Mouse (Mus musculus) embryo, embryonic 11 days (tissue): ENCODE data around the gene Xrcc4.
"Not testable (repeated sequence)": the region's sequence is repeated elsewhere in the genome, so short reads cannot be mapped to it uniquely, and the experiment has no call there.

Experiments
- DNase-seq: peaks from one replicate; pipeline ENCODE4 v3.0.0-alpha.2; 2015

Xrcc4 gene

GRCm38 (mm10) chr13:90088962-90089824 lies at the start of gene Xrcc4, which contains the start of gene Tmem167:
Xrcc4 (minus strand) TSS chr13:90089608.
Tmem167 (plus strand) TSS chr13:90089123.
- DNase-seq, result peak; percentile 97

DNA sequence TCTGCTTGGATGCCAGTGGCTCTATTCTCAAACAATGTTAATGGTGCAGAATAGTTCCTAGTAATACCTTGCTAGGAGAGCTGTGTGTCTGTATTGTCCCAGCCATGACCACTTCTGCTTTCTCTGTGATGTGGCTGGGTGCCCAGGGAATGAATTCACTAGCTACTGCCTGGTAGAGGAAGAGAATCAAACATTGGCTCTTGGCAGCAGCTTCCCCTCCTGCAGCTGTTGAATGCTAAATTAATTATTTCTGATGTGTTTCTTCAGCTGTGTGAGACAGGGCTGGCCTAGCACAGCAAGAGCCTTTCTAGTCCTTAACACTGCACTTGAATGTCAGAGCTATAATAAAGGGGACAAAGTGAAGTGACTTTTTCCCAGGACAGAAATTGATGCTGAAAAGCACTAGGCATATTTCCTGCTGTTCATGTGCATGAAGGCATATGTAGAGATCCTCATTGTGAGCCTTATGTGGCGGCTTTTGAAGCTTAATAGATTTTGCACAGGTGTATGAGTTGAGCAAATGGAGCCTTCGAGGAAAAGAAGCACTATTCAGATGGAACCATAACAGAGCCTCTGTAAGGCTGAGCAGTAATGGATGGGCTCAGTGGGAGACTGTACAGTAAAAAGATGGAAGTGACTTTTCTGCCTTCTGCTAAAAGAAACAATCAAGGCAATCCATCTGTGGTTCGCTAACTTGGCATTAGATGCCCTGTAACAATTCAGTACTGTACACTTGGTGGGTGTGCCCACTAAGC lies 46.9 kb upstream of the Xrcc4 start:
- peak; percentile 9 for DNase-seq

- DNase-seq, result no peak
Observed at GRCm38 (mm10) chr13:90111681-90112080, 22.3 kb upstream of the Xrcc4 start.

- not testable (repeated sequence) for DNase-seq
Observed at GRCm38 (mm10) chr13:90108746-90109145, 19.3 kb upstream of the Xrcc4 start.

- no peak for DNase-seq
Observed at GRCm38 (mm10) chr13:90106139-90106538, 16.7 kb upstream of the Xrcc4 start.

DNA sequence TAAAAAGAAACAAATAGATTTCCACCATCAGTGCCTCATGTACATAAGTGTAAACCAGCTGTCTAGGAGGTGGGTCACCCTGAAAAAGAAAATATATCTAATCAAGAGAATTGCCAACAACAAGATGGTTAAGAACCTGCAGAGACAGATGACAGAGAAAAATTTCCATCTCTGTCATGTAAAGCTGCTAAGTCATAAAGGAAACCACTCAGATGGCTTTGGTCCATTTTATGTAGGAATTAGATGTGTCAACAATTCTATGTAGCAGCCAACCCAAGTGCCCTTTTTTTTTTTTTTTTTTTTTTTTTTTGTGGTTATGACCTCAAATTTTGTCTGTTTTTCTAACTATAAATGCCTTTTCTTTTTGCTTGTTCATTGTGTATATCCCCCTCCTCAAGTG lies 12.1 kb upstream of the Xrcc4 start:
- no peak for DNase-seq

DNA sequence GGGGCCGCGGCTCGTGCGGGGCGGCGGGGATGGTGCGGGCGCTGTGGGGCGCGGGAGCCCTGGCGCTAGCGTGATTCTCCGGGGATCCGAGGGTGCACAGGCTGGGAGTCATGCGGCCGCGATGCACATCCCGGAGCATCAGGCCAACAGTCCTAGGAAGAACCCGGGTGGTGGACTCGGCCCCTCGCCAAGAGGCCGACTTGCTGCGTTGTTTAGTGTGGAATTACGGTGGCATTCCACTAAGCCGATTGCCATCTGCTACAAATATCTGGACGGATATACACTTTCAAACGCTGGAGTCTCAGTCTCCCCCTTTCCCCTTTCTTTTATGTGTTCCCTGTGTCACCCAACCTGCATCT lies 396 bp upstream of the Xrcc4 start:
- DNase-seq, result no peak

DNA sequence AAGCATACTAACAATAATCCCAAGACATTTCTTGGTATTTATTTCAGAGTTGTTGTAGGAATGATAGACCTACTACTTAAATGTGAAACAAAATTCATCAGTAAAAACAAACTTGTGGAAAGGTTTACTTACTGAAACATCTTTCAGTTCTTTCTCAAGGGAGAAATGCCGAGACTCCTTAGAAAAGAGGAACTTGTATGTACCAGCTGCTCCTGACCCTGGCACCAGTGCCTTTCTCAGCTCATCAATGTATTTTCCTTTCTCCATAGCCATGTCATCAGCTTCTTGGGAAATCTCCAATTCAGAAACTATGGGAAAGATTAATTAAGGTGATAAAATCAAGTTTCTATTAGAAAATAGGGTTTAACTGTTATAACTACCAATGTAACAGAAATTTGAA lies 27.5 kb downstream of the Xrcc4 start:
- no peak for DNase-seq

GRCm38 (mm10) chr13:90052408-90052807 lies 37.0 kb downstream of the Xrcc4 start:
- DNase-seq, result no peak

GRCm38 (mm10) chr13:90051735-90052134 lies 37.7 kb downstream of the Xrcc4 start:
- peak; percentile 22 for DNase-seq

- DNase-seq, result peak; percentile 80
Observed at GRCm38 (mm10) chr13:90039613-90040012, 49.8 kb downstream of the Xrcc4 start.

DNA sequence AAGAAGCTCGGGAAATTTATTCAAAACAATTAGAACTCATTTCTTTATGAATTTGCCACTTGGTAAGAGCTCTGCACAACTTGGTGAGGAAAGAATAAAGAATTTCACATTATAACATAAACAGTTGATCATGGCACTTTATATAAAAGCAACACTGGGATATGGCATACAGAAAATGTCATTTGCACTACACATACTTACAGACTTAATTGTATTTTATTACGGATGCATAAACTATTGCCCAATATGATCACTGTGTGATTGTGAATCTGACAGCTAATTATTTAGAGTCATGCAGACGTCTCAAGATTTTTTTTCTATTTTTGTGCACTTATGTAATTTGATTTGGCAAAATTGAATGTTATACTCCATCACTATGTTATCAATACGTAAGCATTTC lies 56.4 kb downstream of the Xrcc4 start:
- DNase-seq, result no peak

GRCm38 (mm10) chr13:90032523-90032922 lies 56.9 kb downstream of the Xrcc4 start:
- DNase-seq, result peak; percentile 14

DNA sequence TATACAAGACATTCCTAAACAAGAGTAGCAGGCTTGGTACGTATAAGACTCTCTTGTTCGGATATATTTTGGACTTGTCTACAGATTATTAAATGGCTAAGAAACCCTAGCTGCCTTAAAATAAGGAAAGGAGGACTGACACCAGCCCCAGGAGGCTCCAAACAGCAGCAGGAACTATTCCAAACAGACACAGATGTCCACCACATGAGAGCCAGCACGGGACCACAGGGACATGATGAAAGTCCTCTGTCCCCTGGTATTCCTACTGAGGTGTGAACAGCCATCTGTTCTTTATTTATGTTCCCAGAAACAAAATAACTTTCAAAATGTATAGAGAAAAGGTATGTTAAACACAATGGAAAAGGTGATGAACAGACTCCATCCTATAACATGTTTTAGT lies 58.5 kb downstream of the Xrcc4 start:
- DNase-seq, result peak; percentile 28

DNA sequence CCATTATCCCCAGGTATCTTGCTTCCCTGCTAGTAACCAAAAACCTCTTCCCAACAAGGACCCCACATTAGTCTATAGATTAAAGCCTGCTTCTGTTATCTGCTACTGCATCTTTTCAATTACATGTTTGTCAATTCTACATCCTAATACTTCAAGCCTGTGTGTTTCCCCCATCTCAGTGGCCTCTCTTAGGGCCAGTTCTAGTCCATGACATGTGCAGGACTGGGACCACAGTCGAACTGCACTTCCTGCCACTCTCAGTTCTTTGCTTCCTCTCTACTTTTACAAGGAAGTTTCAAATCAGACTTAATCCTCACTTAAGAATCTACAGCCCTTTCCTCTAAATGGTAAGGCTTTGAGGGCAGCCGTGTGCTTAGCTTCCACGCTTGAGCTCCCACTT lies 76.8 kb downstream of the Xrcc4 start:
- no peak for DNase-seq

- DNase-seq, result no peak
Observed at GRCm38 (mm10) chr13:90012198-90012597, 77.2 kb downstream of the Xrcc4 start.

- no peak for DNase-seq
Observed at GRCm38 (mm10) chr13:90011129-90011528, 78.3 kb downstream of the Xrcc4 start.

GRCm38 (mm10) chr13:90009786-90010185 lies 79.6 kb downstream of the Xrcc4 start:
- no peak for DNase-seq

DNA sequence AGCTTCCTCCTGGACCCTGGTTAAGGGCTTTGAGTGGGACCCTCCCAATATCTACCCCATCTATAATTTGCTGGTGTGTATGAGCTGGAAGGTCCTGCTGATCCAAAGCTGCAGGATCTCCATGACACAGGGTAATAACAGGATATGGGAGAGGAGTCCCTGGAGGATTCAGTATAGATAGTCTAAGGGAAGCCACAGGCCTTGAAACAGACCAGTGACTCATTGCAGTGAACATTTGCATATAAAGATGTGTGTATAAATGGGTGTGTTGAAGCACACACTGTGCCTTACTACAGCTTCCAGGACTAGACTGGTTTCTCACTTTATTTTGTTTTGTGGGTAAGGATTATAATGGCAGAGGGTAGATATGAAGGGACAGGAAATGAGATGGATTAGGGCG lies 83.8 kb downstream of the Xrcc4 start:
- DNase-seq, result no peak

- no peak for DNase-seq
Observed at GRCm38 (mm10) chr13:89997531-89997930, 91.9 kb downstream of the Xrcc4 start.

DNA sequence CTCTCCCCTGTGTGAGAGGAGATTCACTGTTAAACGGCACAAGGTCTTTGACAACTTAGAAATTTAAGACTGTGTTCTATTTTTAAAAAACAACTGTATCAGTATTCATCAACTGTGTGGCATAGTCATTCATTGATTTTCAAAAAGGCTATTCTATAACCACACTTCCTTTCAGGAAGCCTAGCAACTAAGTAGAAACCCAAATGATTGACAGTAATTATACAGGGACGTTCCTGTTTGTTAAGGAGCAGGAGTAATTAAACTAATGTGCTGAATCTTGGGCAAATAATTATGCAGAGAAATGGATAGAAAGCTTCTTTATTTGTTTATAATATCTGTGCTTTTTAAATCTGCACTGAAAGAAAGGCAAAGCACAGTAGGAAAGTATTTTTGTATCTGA lies 103.3 kb downstream of the Xrcc4 start:
- no peak for DNase-seq

- no peak for DNase-seq
Observed at GRCm38 (mm10) chr13:89970940-89971339, 118.5 kb downstream of the Xrcc4 start.

GRCm38 (mm10) chr13:89968671-89969070 lies 120.7 kb downstream of the Xrcc4 start:
- DNase-seq, result peak; percentile 40

DNA sequence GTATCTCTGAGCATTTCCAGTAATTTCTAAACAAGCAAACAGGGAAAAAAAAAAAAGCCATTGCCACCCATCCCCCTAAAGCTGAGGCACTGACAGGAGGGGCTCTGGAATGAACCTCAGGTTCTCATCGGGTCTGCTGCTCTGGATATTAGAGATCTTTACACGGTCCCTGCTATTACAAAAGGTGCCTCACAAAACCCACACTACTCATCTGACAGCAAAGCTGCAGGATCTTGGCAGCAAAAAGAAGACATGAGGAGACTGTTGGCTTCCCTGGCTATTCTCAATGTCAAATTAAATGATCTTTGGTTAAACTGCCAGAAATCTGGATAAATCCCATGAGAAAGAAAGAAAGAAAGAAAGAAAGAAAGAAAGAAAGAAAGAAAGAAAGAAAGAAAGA lies 145.1 kb downstream of the Xrcc4 start:
- DNase-seq, result no peak
